ENCODE assay signal across 38 mouse cellular contexts in the genomic region with DNA sequence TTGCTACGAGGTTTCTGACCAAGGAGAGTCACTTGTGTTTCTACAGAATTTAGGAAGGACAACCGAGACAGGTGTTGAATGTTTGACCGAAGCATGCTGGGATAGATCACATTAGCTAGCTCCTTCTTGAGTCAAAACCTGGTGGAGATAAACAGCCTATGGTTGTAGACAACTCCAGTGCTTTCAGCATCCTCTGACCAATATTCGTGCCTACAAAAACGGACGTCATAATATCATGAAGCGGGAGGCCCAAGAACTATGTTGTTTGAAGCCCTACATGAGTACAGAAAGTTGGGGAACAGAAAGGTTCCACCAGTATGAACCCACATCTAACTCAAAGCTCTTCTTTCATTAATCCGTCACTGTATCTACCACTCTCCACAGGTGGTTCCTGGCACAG. TPM values are rescaled to one million over a fixed set of nuclear protein-coding genes. Genes with fewer than 3 reads are reported as not detected.
DNase-seq lines count a peak whose midpoint lies in the region; ATAC-seq and TF ChIP-seq lines count a peak whose summit lies in the region.
"Had no signal": no experiment of that assay in that cellular context is flagged by ENCODE, and none has a peak within 500 bp of the region (broad histone marks: within the 10 kb centered on the region; RNA-seq: fewer than 3 reads in every experiment).

No protein-coding gene starts in this region.

- H3K27me3 ChIP-seq in kidney, postnatal 0 days (ENCODE audit: insufficient read depth, low read length): no peaks in the 10 kb centered on the region
- no peaks in the 10 kb centered on the region for H3K27me3 ChIP-seq in midbrain, embryonic 11.5 days (ENCODE audit: control insufficient read depth, insufficient read depth, low read length)
- H3K27me3 ChIP-seq in midbrain, postnatal 0 days (ENCODE audit: insufficient read depth, low read length): peaks cover 8% of the 10 kb centered on the region; the same call in 1 of the 2 replicates
- peaks cover 22% of the 10 kb centered on the region for H3K27me3 ChIP-seq in hindbrain, embryonic 13.5 days
- H3K27me3 ChIP-seq: embryonic facial prominence, embryonic 12.5 days; intestine, embryonic 15.5 days; liver, embryonic 12.5 days; stomach, embryonic 15.5 days had no signal

- H3K27ac ChIP-seq in kidney, postnatal 0 days: peak overlapping the region; percentile 37; the same call in 1 of the 2 replicates
- H3K27ac ChIP-seq in midbrain, embryonic 11.5 days (ENCODE audit: low read depth, low read length): no peak overlapping the region
- no peak overlapping the region for H3K27ac ChIP-seq in midbrain, postnatal 0 days (ENCODE audit: low read depth, low read length)
- no peak overlapping the region for H3K27ac ChIP-seq in brown adipose tissue, adult 24 weeks (replicated peaks; ENCODE audit: low read depth, low read length)
- no peak overlapping the region for H3K27ac ChIP-seq in hindbrain, embryonic 13.5 days
- H3K27ac ChIP-seq: embryonic facial prominence, embryonic 12.5 days; hindbrain, embryonic 10.5 days; liver, embryonic 12.5 days; midbrain, embryonic 10.5 days; neural tube, embryonic 13.5 days; stomach, embryonic 15.5 days had no signal

- no peak for ATAC-seq in kidney, postnatal 0 days (replicated peaks; ENCODE audit: low FRiP score, low read depth)
- no peak for ATAC-seq in midbrain, embryonic 11.5 days (ENCODE audit: low FRiP score)
- no peak for ATAC-seq in midbrain, postnatal 0 days (ENCODE audit: low FRiP score)
- no peak for ATAC-seq in hindbrain, embryonic 13.5 days (ENCODE audit: low FRiP score)
- ATAC-seq: activated CD4-positive, CD25-positive, alpha-beta regulatory T cell, adult 4 months; forebrain, embryonic 16.5 days; hindbrain, embryonic 16.5 days; intestine, embryonic 15.5 days; liver, embryonic 12.5 days; liver, postnatal 0 days; midbrain, embryonic 16.5 days had no signal

- WGBS in kidney, postnatal 0 days: 85% methylated on average over 8 of the region's 8 CpGs
- WGBS in midbrain, embryonic 11.5 days: 93% methylated on average over 8 of the region's 8 CpGs
- WGBS in midbrain, postnatal 0 days: 92% methylated on average over 8 of the region's 8 CpGs
- WGBS in hindbrain, embryonic 13.5 days: 91% methylated on average over 8 of the region's 8 CpGs

- no peak for TF ChIP-seq CTCF in kidney, postnatal 0 days (IDR thresholded peaks at IDR 0.05; ENCODE audit: low read depth)
- no peak for TF ChIP-seq CTCF in midbrain, postnatal 0 days (IDR thresholded peaks at IDR 0.05)

- H3K4me2 ChIP-seq in kidney, postnatal 0 days (ENCODE audit: low read length): no peak overlapping the region
- no peak overlapping the region for H3K4me2 ChIP-seq in midbrain, embryonic 11.5 days
- no peak overlapping the region for H3K4me2 ChIP-seq in midbrain, postnatal 0 days (ENCODE audit: low read depth, low read length, poor library complexity, severe bottlenecking)
- no peak overlapping the region for H3K4me2 ChIP-seq in hindbrain, embryonic 13.5 days
- H3K4me2 ChIP-seq: embryonic facial prominence, embryonic 12.5 days; liver, embryonic 12.5 days; neural tube, embryonic 13.5 days; stomach, embryonic 15.5 days had no signal

- no peaks in the 10 kb centered on the region for H3K9me3 ChIP-seq in kidney, postnatal 0 days (replicated peaks; ENCODE audit: low read length)
- H3K9me3 ChIP-seq in midbrain, embryonic 11.5 days (ENCODE audit: control insufficient read depth, low read length): no peaks in the 10 kb centered on the region
- no peaks in the 10 kb centered on the region for H3K9me3 ChIP-seq in midbrain, postnatal 0 days (ENCODE audit: low read length)
- no peaks in the 10 kb centered on the region for H3K9me3 ChIP-seq in hindbrain, embryonic 13.5 days
- H3K9me3 ChIP-seq: embryonic facial prominence, embryonic 12.5 days; hindbrain, embryonic 10.5 days; intestine, embryonic 15.5 days; liver, embryonic 12.5 days; midbrain, embryonic 10.5 days; neural tube, embryonic 13.5 days; stomach, embryonic 15.5 days had no signal

- H3K36me3 ChIP-seq in kidney, postnatal 0 days (ENCODE audit: insufficient read depth, low read length): 0 out of 2 replicates have a peak, but pooled peaks cover 4% of the 10 kb centered on the region
- H3K36me3 ChIP-seq in midbrain, embryonic 11.5 days (ENCODE audit: control insufficient read depth, insufficient read depth, low read length): no peaks in the 10 kb centered on the region
- H3K36me3 ChIP-seq in midbrain, postnatal 0 days (ENCODE audit: insufficient read depth, low read length): no peaks in the 10 kb centered on the region
- H3K36me3 ChIP-seq in hindbrain, embryonic 13.5 days: no peaks in the 10 kb centered on the region
- H3K36me3 ChIP-seq: hindbrain, embryonic 10.5 days; midbrain, embryonic 10.5 days; neural tube, embryonic 13.5 days; stomach, embryonic 15.5 days had no signal

- no peak overlapping the region for H3K4me3 ChIP-seq in kidney, postnatal 0 days (replicated peaks; ENCODE audit: low read depth, low read length)
- H3K4me3 ChIP-seq in midbrain, embryonic 11.5 days (ENCODE audit: low read depth, low read length): no peak overlapping the region
- no peak overlapping the region for H3K4me3 ChIP-seq in midbrain, postnatal 0 days (ENCODE audit: low read depth, low read length)
- peak overlapping the region; percentile 6; the same call in 1 of the 2 replicates for H3K4me3 ChIP-seq in brown adipose tissue, adult 24 weeks (ENCODE audit: insufficient read depth, low read depth, low read length)
- no peak overlapping the region for H3K4me3 ChIP-seq in hindbrain, embryonic 13.5 days
- H3K4me3 ChIP-seq: embryonic facial prominence, embryonic 12.5 days; hindbrain, embryonic 10.5 days; intestine, embryonic 15.5 days; liver, embryonic 12.5 days; midbrain, embryonic 10.5 days; neural tube, embryonic 13.5 days; stomach, embryonic 15.5 days had no signal

- no peak overlapping the region for H3K9ac ChIP-seq in kidney, postnatal 0 days (ENCODE audit: low read depth, low read length)
- H3K9ac ChIP-seq in midbrain, embryonic 11.5 days (ENCODE audit: low read length): no peak overlapping the region
- H3K9ac ChIP-seq in midbrain, postnatal 0 days (replicated peaks; ENCODE audit: low read length, poor library complexity, severe bottlenecking): no peak overlapping the region
- H3K9ac ChIP-seq in hindbrain, embryonic 13.5 days: no peak overlapping the region
- H3K9ac ChIP-seq: embryonic facial prominence, embryonic 12.5 days; intestine, embryonic 15.5 days; liver, embryonic 12.5 days; liver, postnatal 0 days; neural tube, embryonic 13.5 days; stomach, embryonic 15.5 days had no signal

- no peaks in the 10 kb centered on the region; the same call in none of the 2 replicates for H3K4me1 ChIP-seq in kidney, postnatal 0 days (replicated peaks; ENCODE audit: insufficient read depth, low read length)
- peaks cover 4% of the 10 kb centered on the region; the same call in 1 of the 2 replicates for H3K4me1 ChIP-seq in midbrain, embryonic 11.5 days (ENCODE audit: control insufficient read depth, insufficient read depth, low read length)
- peaks cover 6% of the 10 kb centered on the region; the same call in 1 of the 2 replicates for H3K4me1 ChIP-seq in midbrain, postnatal 0 days (ENCODE audit: insufficient read depth, low read length)
- peaks cover 19% of the 10 kb centered on the region; the same call in 1 of the 2 replicates for H3K4me1 ChIP-seq in brown adipose tissue, adult 24 weeks (ENCODE audit: control insufficient read depth, insufficient read depth, insufficient read length, low read length)
- peaks cover 21% of the 10 kb centered on the region for H3K4me1 ChIP-seq in hindbrain, embryonic 13.5 days (replicated peaks)
- H3K4me1 ChIP-seq: embryonic facial prominence, embryonic 12.5 days had no signal

- no peak for DNase-seq in kidney, postnatal 0 days (ENCODE audit: low spot score)
- DNase-seq in kidney, postnatal 10 days: no peak
- DNase-seq in midbrain, embryonic 11.5 days (ENCODE audit: low spot score, missing footprints): peak; percentile 56
- no peak for DNase-seq in midbrain, postnatal 0 days (ENCODE audit: low spot score)
- DNase-seq in gastrocnemius, adult 8-10 months (ENCODE audit: low spot score in 2 of 2): no peak
- DNase-seq: adrenal gland, adult 2 months; adrenal gland, postnatal 36 days; cerebellum, adult 9-10 months; cerebellum, postnatal 36 days; embryo, embryonic 11 days; gastrocnemius, adult 2 months; layer of hippocampus, postnatal 36 days; left cerebral cortex, postnatal 4 days; liver, postnatal 0 days; lung, postnatal 4 days; right cerebral cortex, postnatal 4 days had no signal

RNA-seq across cellular contexts. Expression of gene Lrrk1, which starts 3.3 kb away (rescaled TPM):
- polyA plus RNA-seq in kidney, postnatal 0 days (2015; fragmentation: Nextera tagmentation; extraction: Ambion mirVana): 8.5 and 10.4 TPM in 2 replicates
- polyA plus RNA-seq in midbrain, embryonic 11.5 days (2014; fragmentation: Nextera tagmentation; extraction: Ambion mirVana): 2.5 and 2.9 TPM in 2 replicates
- total RNA-seq in midbrain, postnatal 0 days (2014; rRNA removed): 3.0 and 3.8 TPM in 2 replicates
- 2.1 and 2.2 TPM in 2 replicates for polyA plus RNA-seq in midbrain, postnatal 0 days (2015; fragmentation: Nextera tagmentation; extraction: Ambion mirVana)
- 2.1 and 2.5 TPM in 2 replicates for polyA plus RNA-seq in brown adipose tissue, adult 24 weeks (2012; ENCODE audit: insufficient read depth, insufficient read length, missing spikeins)
- total RNA-seq in gastrocnemius, adult 8-10 months (2022): 1 to 10 TPM; 2.2 to 3.8 (median 2.9) TPM
- 4.6 and 5.0 TPM in 2 replicates for polyA plus RNA-seq in hindbrain, embryonic 13.5 days (2015; fragmentation: Nextera tagmentation; extraction: Ambion mirVana)

RNA-seq across cellular contexts. Expression of gene Gm10974, which starts 19.2 kb away (rescaled TPM):
- polyA plus RNA-seq in kidney, postnatal 0 days (2015; fragmentation: Nextera tagmentation; extraction: Ambion mirVana): not detected in 2 replicates
- polyA plus RNA-seq in midbrain, embryonic 11.5 days (2014; fragmentation: Nextera tagmentation; extraction: Ambion mirVana): not detected in 2 replicates
- total RNA-seq in midbrain, postnatal 0 days (2014; rRNA removed): not detected in 2 replicates
- not detected in 2 replicates for polyA plus RNA-seq in midbrain, postnatal 0 days (2015; fragmentation: Nextera tagmentation; extraction: Ambion mirVana)
- polyA plus RNA-seq in brown adipose tissue, adult 24 weeks (2012; ENCODE audit: insufficient read depth, insufficient read length, missing spikeins): not detected in 2 replicates
- total RNA-seq in gastrocnemius, adult 8-10 months (2022): not detected
- not detected in 2 replicates for polyA plus RNA-seq in hindbrain, embryonic 13.5 days (2015; fragmentation: Nextera tagmentation; extraction: Ambion mirVana)
- total RNA-seq: adrenal gland, adult 2 months; adrenal gland, postnatal 36 days; ES-E14; gastrocnemius, adult 2 months; gastrocnemius, postnatal 4 days; heart, postnatal 14 days; layer of hippocampus, postnatal 36 days; left cerebral cortex, postnatal 4 days had no signal
- polyA plus RNA-seq: activated CD4-positive, CD25-positive, alpha-beta regulatory T cell, adult 4 months; adrenal gland, adult 2 months; embryonic facial prominence, embryonic 12.5 days; forebrain, embryonic 11.5 days; forebrain, embryonic 16.5 days; heart, embryonic 14.5 days; hindbrain, embryonic 10.5 days; hindbrain, embryonic 16.5 days; intestine, embryonic 15.5 days; kidney, embryonic 14.5 days; large intestine, adult 2 months; limb, embryonic 14.5 days; liver, embryonic 12.5 days; liver, postnatal 0 days; midbrain, embryonic 10.5 days; midbrain, embryonic 16.5 days; neural tube, embryonic 13.5 days; stomach, embryonic 15.5 days; urinary bladder, adult 2 months had no signal

RNA-seq across cellular contexts. Expression of gene Aldh1a3, which starts 42.4 kb away (rescaled TPM):
- polyA plus RNA-seq in kidney, postnatal 0 days (2015; fragmentation: Nextera tagmentation; extraction: Ambion mirVana): 47.0 and 54.1 TPM in 2 replicates
- 0.41 and 0.72 TPM in 2 replicates for polyA plus RNA-seq in midbrain, embryonic 11.5 days (2014; fragmentation: Nextera tagmentation; extraction: Ambion mirVana)
- total RNA-seq in midbrain, postnatal 0 days (2014; rRNA removed): 0.85 and 1.5 TPM in 2 replicates
- 0.59 and 1.1 TPM in 2 replicates for polyA plus RNA-seq in midbrain, postnatal 0 days (2015; fragmentation: Nextera tagmentation; extraction: Ambion mirVana)
- polyA plus RNA-seq in brown adipose tissue, adult 24 weeks (2012; ENCODE audit: insufficient read depth, insufficient read length, missing spikeins): 1.6 and 3.0 TPM in 2 replicates
- 1 to 10 TPM in 3 of 4 experiments, under 1 TPM in 1; 0.63 to 1.6 (median 1.1) TPM for total RNA-seq in gastrocnemius, adult 8-10 months (2022)
- 2.1 and 3.2 TPM in 2 replicates for polyA plus RNA-seq in hindbrain, embryonic 13.5 days (2015; fragmentation: Nextera tagmentation; extraction: Ambion mirVana)

Comparison
In these comparisons a context has a peak if more than half of its experiments do, and no peak if none do; other contexts are left out.
1. RNA of gene Aldh1a3, which starts 42.4 kb away (polyA plus RNA-seq): 47.0 to 54.1 TPM in kidney, postnatal 0 days; 1.6 to 3.0 TPM in brown adipose tissue, adult 24 weeks, 2.1 to 3.2 TPM in hindbrain, embryonic 13.5 days, 0.59 to 1.1 TPM in midbrain, postnatal 0 days and 0.41 to 0.72 TPM in midbrain, embryonic 11.5 days; every median in the first group is over 10 times any median in the second.